Mouse (Mus musculus): ENCODE measurements around the gene Kcnk7.
A peak's percentile ranks its signal among the peaks of the same experiment; 100 is the strongest.

The Kcnk7 gene

GRCm38 (mm10) chr19:5746907-5747363 lies 42.8 kb downstream of the Kcnk7 start:
- DNase-seq (ENCODE audit: inconsistent age in 2 of 2, low spot score in 1 of 2), result no peak

- DNase-seq (ENCODE audit: inconsistent age in 2 of 2, low spot score in 1 of 2), result peak; percentile 87 to 90
Observed at GRCm38 (mm10) chr19:5749476-5749875, 45.3 kb downstream of the Kcnk7 start.

GRCm38 (mm10) chr19:5750951-5751350 lies 46.8 kb downstream of the Kcnk7 start:
- peak in 1 of 2 experiments; percentile 48 for DNase-seq (ENCODE audit: inconsistent age in 2 of 2, low spot score in 1 of 2)

- DNase-seq (ENCODE audit: inconsistent age in 2 of 2, low spot score in 1 of 2), result peak; percentile 69 to 83
Observed at GRCm38 (mm10) chr19:5751742-5752141, 47.6 kb downstream of the Kcnk7 start.

GRCm38 (mm10) chr19:5756321-5756985 lies 52.3 kb downstream of the Kcnk7 start:
- DNase-seq (ENCODE audit: inconsistent age in 2 of 2, low spot score in 1 of 2), result peak in 1 of 2 experiments; percentile 51

Measured in adrenal gland, adult (tissue).